Mouse (Mus musculus) erythroblast, embryonic 14.5 days (primary cell): Measurements from ENCODE around the gene Hoxb1. TPM values are rescaled to one million over a fixed set of nuclear protein-coding genes. Genes with fewer than 3 reads are reported as not detected.

ENCODE experiments used
- H3K27me3 ChIP-seq: 2 replicates; pipeline ENCODE4 v1.6.1; 2012; ENCODE audit warnings: inconsistent platforms; ENCODE audit not compliant: control insufficient read depth
- H3K36me3 ChIP-seq: 2 replicates; pipeline ENCODE4 v1.6.1; 2012; ENCODE audit warnings: mild to moderate bottlenecking, inconsistent platforms; ENCODE audit not compliant: control insufficient read depth
- H3K4me1 ChIP-seq: 2 replicates; pipeline ENCODE4 v1.6.1; 2012; ENCODE audit warnings: inconsistent platforms; ENCODE audit not compliant: control insufficient read depth
- H3K4me3 ChIP-seq: replicated peaks from 2 replicates; pipeline ENCODE3; 2012; ENCODE audit warnings: moderate library complexity, mild to moderate bottlenecking, inconsistent platforms
- H3K9me3 ChIP-seq: 2 replicates; pipeline ENCODE4 v1.6.1; 2012; ENCODE audit warnings: low read length, inconsistent platforms, mixed read lengths; ENCODE audit not compliant: control insufficient read depth
- GATA1 ChIP-seq: IDR thresholded peaks from 2 replicates; pipeline ENCODE4 v1.6.1; 2012; ENCODE audit warnings: low read length, inconsistent platforms, mixed read lengths
- TAL1 ChIP-seq: IDR thresholded peaks from 3 replicates; pipeline ENCODE4 v1.6.1; 2012; ENCODE audit warnings: low read length, inconsistent platforms, mixed read lengths
- polyA plus RNA-seq: library from polyadenylated mRNA; stranded (reverse); fragments of >175 nt; gene quantifications from 2 replicates; pipeline ENCODE4 v1.2.3, GENCODE M21; 2012

The Hoxb1 gene
- polyA plus RNA-seq, 1 experiment, result not detected

GRCm38 (mm10) chr11:96405541-96405940 lies 40.0 kb downstream of the Hoxb1 start:
- Histone ChIP-seq H3K9me3 (no peaks in the 10 kb centered on the region), H3K4me3 (no peak overlapping the region), H3K4me1 (no peaks in the 10 kb centered on the region), H3K36me3 (no peaks in the 10 kb centered on the region), H3K27me3 (peaks cover 50% of the 10 kb centered on the region)
- TF ChIP-seq GATA1, result no peak
- no peak for TF ChIP-seq TAL1

GRCm38 (mm10) chr11:96407191-96408072 lies 41.9 kb downstream of the Hoxb1 start:
- Histone ChIP-seq H3K9me3 (peaks cover 4% of the 10 kb centered on the region; the same call in 1 of the 2 replicates), H3K27me3 (peaks cover 55% of the 10 kb centered on the region), H3K4me3 (no peak overlapping the region), H3K4me1 (no peaks in the 10 kb centered on the region), H3K36me3 (no peaks in the 10 kb centered on the region)
- TF ChIP-seq GATA1 (no peak), TAL1 (no peak)

GRCm38 (mm10) chr11:96408234-96409010 lies 42.9 kb downstream of the Hoxb1 start:
- TF ChIP-seq GATA1 (no peak), TAL1 (no peak)
- Histone ChIP-seq H3K4me3 (no peak overlapping the region), H3K9me3 (peaks cover 4% of the 10 kb centered on the region; the same call in 1 of the 2 replicates), H3K4me1 (no peaks in the 10 kb centered on the region), H3K36me3 (no peaks in the 10 kb centered on the region), H3K27me3 (peaks cover 55% of the 10 kb centered on the region)

- peaks cover 4% of the 10 kb centered on the region; the same call in 1 of the 2 replicates for H3K9me3 ChIP-seq
- no peaks in the 10 kb centered on the region for H3K4me1 ChIP-seq
- no peak overlapping the region for H3K4me3 ChIP-seq
- no peaks in the 10 kb centered on the region for H3K36me3 ChIP-seq
- peaks cover 41% of the 10 kb centered on the region for H3K27me3 ChIP-seq
- TF ChIP-seq GATA1, result no peak
- TF ChIP-seq TAL1, result no peak
These were observed 45.5 kb downstream of the Hoxb1 start for GRCm38 (mm10) chr11:96411019-96411418.

GRCm38 (mm10) chr11:96411934-96412333 lies 46.4 kb downstream of the Hoxb1 start:
- TF ChIP-seq TAL1 (no peak), GATA1 (no peak)
- Histone ChIP-seq H3K4me3 (no peak overlapping the region), H3K27me3 (peaks cover 33% of the 10 kb centered on the region)

GRCm38 (mm10) chr11:96412941-96413491 lies 47.5 kb downstream of the Hoxb1 start:
- H3K27me3 ChIP-seq, result peaks cover 22% of the 10 kb centered on the region
- H3K36me3 ChIP-seq, result no peaks in the 10 kb centered on the region
- no peak for TF ChIP-seq TAL1
- TF ChIP-seq GATA1, result no peak
- no peaks in the 10 kb centered on the region for H3K4me1 ChIP-seq
- H3K4me3 ChIP-seq, result no peak overlapping the region
- peaks cover 4% of the 10 kb centered on the region; the same call in 1 of the 2 replicates for H3K9me3 ChIP-seq

More at GRCm38 (mm10) chr11:96411934-96412333, 46.4 kb downstream of the Hoxb1 start:
- no peaks in the 10 kb centered on the region for H3K4me1 ChIP-seq
- peaks cover 4% of the 10 kb centered on the region; the same call in 1 of the 2 replicates for H3K9me3 ChIP-seq
- H3K36me3 ChIP-seq, result no peaks in the 10 kb centered on the region

GRCm38 (mm10) chr11:96413527-96413926 lies 48.0 kb downstream of the Hoxb1 start:
- Histone ChIP-seq H3K4me1 (no peaks in the 10 kb centered on the region), H3K9me3 (peaks cover 4% of the 10 kb centered on the region; the same call in 1 of the 2 replicates), H3K4me3 (no peak overlapping the region), H3K27me3 (peaks cover 21% of the 10 kb centered on the region), H3K36me3 (no peaks in the 10 kb centered on the region)
- TF ChIP-seq TAL1, result no peak
- TF ChIP-seq GATA1, result no peak

GRCm38 (mm10) chr11:96414002-96414401 lies 48.5 kb downstream of the Hoxb1 start:
- peaks cover 4% of the 10 kb centered on the region; the same call in 1 of the 2 replicates for H3K9me3 ChIP-seq
- no peaks in the 10 kb centered on the region for H3K4me1 ChIP-seq
- H3K27me3 ChIP-seq, result peaks cover 18% of the 10 kb centered on the region
- H3K36me3 ChIP-seq, result no peaks in the 10 kb centered on the region
- TF ChIP-seq TAL1 (no peak), GATA1 (no peak)
- H3K4me3 ChIP-seq, result no peak overlapping the region

Other genes starting within 250 kb of the Hoxb1 start
- gene Ttll6, start 232.0 kb upstream of the Hoxb1 start, polyA plus RNA-seq, result not detected in 2 replicates
- 0.02 TPM in 2 replicates for gene Hoxb13, start 171.4 kb upstream of the Hoxb1 start, polyA plus RNA-seq
- gene Hoxb9, start 94.3 kb upstream of the Hoxb1 start, polyA plus RNA-seq, result 0.01 TPM in 1 of 2 replicates, not detected in the other
- gene Hoxb8, start 83.8 kb upstream of the Hoxb1 start, polyA plus RNA-seq, result not detected in 2 replicates
- gene Hoxb7, start 79.1 kb upstream of the Hoxb1 start, polyA plus RNA-seq, result not detected in 2 replicates
- gene Hoxb6, start 73.3 kb upstream of the Hoxb1 start, polyA plus RNA-seq, result not detected in 2 replicates
- gene Hoxb5, start 62.4 kb upstream of the Hoxb1 start, polyA plus RNA-seq, result 0.02 TPM in 1 of 2 replicates, not detected in the other
- not detected in 2 replicates for gene Hoxb4, start 47.5 kb upstream of the Hoxb1 start, polyA plus RNA-seq
- 0.01 TPM in 1 of 2 replicates, not detected in the other for gene Hoxb3, start 42.4 kb upstream of the Hoxb1 start, polyA plus RNA-seq
- gene Hoxb2, start 15.2 kb upstream of the Hoxb1 start, polyA plus RNA-seq, result not detected in 2 replicates
- 0.08 TPM in 1 of 2 replicates, not detected in the other for gene Skap1, start 98.8 kb downstream of the Hoxb1 start, polyA plus RNA-seq